Mouse (Mus musculus) embryonic facial prominence, embryonic 14.5 days (tissue): ENCODE measurements around the gene Piezo1. TPM values are rescaled to one million over a fixed set of nuclear protein-coding genes. Genes with fewer than 3 reads are reported as not detected.

Experiments
- ATAC-seq: fragments of 200-750 bp; cut with Nextera tagmentation; 2 replicates; pipeline ENCODE4 v1.8.0; 2017; ENCODE audit warnings: low read depth, moderate number of reproducible peaks, moderate TSS enrichment
- DNase-seq: peaks from one replicate; pipeline ENCODE4 v3.0.0-alpha.2; 2015; ENCODE audit warnings: low spot score
- H3K27ac ChIP-seq: fragments of 300-500 bp; sonication (generic); replicated peaks from 2 replicates; pipeline ENCODE4 v1.5.1; 2014; ENCODE audit warnings: low read depth, mild to moderate bottlenecking, low read length, moderate library complexity
- H3K27me3 ChIP-seq: fragments of 300-500 bp; sonication (generic); replicated peaks from 2 replicates; pipeline ENCODE4 v1.6.1; 2014; ENCODE audit warnings: low read length; ENCODE audit not compliant: control insufficient read depth, insufficient read depth
- H3K36me3 ChIP-seq: fragments of 300-500 bp; sonication (generic); 2 replicates; pipeline ENCODE4 v1.6.1; 2014; ENCODE audit warnings: low read length, mixed read lengths; ENCODE audit not compliant: control insufficient read depth, insufficient read depth
- H3K4me1 ChIP-seq: fragments of 300-500 bp; sonication (generic); 2 replicates; pipeline ENCODE4 v1.6.1; 2014; ENCODE audit warnings: antibody characterized with exemption, low read length; ENCODE audit not compliant: control insufficient read depth, insufficient read depth
- H3K4me2 ChIP-seq: fragments of 300-500 bp; sonication (generic); 2 replicates; pipeline ENCODE4 v1.6.1; 2014; ENCODE audit warnings: low read depth, mild to moderate bottlenecking, low read length, moderate library complexity, mixed read lengths
- H3K4me3 ChIP-seq: fragments of 300-500 bp; sonication (generic); 2 replicates; pipeline ENCODE4 v1.5.1; 2014; ENCODE audit warnings: low read depth, mild to moderate bottlenecking, low read length
- H3K9ac ChIP-seq: fragments of 300-500 bp; sonication (generic); 2 replicates; pipeline ENCODE4 v1.6.1; 2014; ENCODE audit warnings: low read depth, mild to moderate bottlenecking, low read length, moderate library complexity, mixed read lengths
- H3K9me3 ChIP-seq: fragments of 300-500 bp; sonication (generic); 2 replicates; pipeline ENCODE4 v1.6.1; 2016; ENCODE audit warnings: low read length; ENCODE audit not compliant: control insufficient read depth
- WGBS: fragments of 180-500 bp; shearing (Covaris S2); extraction: QIAGEN DNeasy Blood & Tissue Kit; methylation state at CpG from one replicate; pipeline ENCODE4 v1.1.7; 2014; 5-methylcytosine and 5-hydroxymethylcytosine counted together
- polyA plus RNA-seq: library from polyadenylated mRNA; unstranded; fragments of >200 nt; fragmentation: Nextera tagmentation; extraction: Ambion mirVana; gene quantifications from 2 replicates; pipeline ENCODE4 v1.2.1, GENCODE M21; 2014

Gene Piezo1
- 18.7 and 22.7 TPM in 2 replicates for polyA plus RNA-seq

GRCm38 (mm10) chr8:122551265-122552051 lies at the start of gene Piezo1:
Piezo1 (minus strand) TSS chr8:122551329.
- Histone ChIP-seq H3K4me1 (peaks cover 36% of the 10 kb centered on the region), H3K4me3 (peak within 1 kb of the TSS; percentile 78), H3K4me2 (peak within 1 kb of the TSS; percentile 77), H3K9ac (peak within 1 kb of the TSS; percentile 94), H3K27me3 (no peaks in the 10 kb centered on the region), H3K36me3 (no peaks in the 10 kb centered on the region), H3K9me3 (no peaks in the 10 kb centered on the region), H3K27ac (peak within 1 kb of the TSS; percentile 91)
- peak; percentile 87 for DNase-seq
- peak; percentile 75 for ATAC-seq
- WGBS: 23% methylated on average over 22 of the region's 56 CpGs

DNA sequence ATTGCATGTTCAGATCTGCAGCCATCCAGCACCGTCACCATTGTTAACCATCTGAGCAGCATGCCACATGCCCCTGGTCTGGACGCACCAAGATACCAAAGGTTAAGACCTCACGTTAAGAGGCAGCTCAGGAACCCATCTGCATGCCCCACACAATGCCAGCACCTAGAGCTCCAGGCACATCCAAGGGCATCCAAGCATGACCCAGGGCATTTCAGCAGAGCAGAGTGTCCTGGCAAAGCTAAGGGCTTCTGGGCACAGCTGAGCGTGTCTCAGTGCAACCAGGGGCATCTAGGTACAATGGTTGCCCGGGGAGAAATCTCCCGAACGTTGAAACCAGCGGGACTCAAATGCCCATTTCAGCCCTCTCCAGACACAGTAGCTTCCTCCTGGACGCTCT lies 49.5 kb upstream of the Piezo1 start:
- Histone ChIP-seq H3K4me1 (no peaks in the 10 kb centered on the region), H3K9me3 (no peaks in the 10 kb centered on the region), H3K4me2 (no peak overlapping the region), H3K9ac (no peak overlapping the region), H3K27ac (no peak overlapping the region), H3K27me3 (no peaks in the 10 kb centered on the region), H3K36me3 (peaks cover 5% of the 10 kb centered on the region; the same call in 1 of the 2 replicates), H3K4me3 (no peak overlapping the region)
- no peak for DNase-seq
- no peak for ATAC-seq
- 93% methylated on average over 9 of the region's 9 CpGs for WGBS

- no peak overlapping the region for H3K4me2 ChIP-seq
- WGBS: 47% methylated on average over 4 of the region's 4 CpGs
- no peak for DNase-seq
- H3K36me3 ChIP-seq: peaks cover 5% of the 10 kb centered on the region; the same call in 1 of the 2 replicates
- H3K9me3 ChIP-seq: no peaks in the 10 kb centered on the region
- no peak overlapping the region for H3K27ac ChIP-seq
- no peaks in the 10 kb centered on the region for H3K4me1 ChIP-seq
- no peak for ATAC-seq
- H3K4me3 ChIP-seq: no peak overlapping the region
- H3K27me3 ChIP-seq: no peaks in the 10 kb centered on the region
- H3K9ac ChIP-seq: no peak overlapping the region
Observed at GRCm38 (mm10) chr8:122596031-122596430, 44.9 kb upstream of the Piezo1 start.

DNA sequence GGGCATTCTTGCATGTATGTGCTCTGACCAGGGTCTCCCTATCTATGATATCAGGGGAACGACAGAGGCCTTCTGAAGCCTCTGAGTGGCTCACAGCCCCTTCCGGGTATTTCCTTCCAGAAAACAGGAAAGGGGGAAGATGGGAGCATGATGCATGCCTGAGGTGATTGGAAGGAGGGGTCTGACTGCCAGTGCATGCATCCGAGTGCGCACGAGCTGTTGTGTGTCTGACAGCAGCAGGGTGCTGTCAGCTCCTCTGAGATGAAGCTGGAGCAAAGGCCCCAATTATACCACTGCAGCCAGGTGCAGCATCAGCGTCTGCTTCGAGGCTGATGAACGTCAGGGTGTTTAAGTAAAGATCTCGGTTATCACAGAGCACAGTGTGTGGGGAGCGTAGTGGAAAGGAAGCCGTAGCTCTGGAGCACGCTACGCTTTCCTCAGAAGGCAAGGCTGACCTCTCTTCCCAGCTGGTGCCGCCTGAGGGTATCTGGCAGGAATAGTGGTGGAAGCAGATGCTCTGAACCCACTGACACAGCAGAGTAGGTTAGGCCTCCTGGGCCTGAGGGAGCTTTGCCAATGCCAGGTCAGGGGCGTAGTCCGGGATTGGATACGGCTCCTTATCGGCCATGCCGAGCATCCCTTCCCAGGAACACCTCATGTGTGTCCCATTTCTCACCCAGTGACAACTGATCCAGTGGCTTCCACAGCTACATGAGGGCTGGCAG lies 42.8 kb upstream of the Piezo1 start:
- Histone ChIP-seq H3K4me2 (no peak overlapping the region), H3K4me1 (no peaks in the 10 kb centered on the region), H3K9me3 (no peaks in the 10 kb centered on the region), H3K27ac (no peak overlapping the region), H3K36me3 (peaks cover 5% of the 10 kb centered on the region; the same call in 1 of the 2 replicates), H3K27me3 (no peaks in the 10 kb centered on the region), H3K4me3 (no peak overlapping the region), H3K9ac (no peak overlapping the region)
- ATAC-seq (no peak), DNase-seq (no peak)
- 77% methylated on average over 19 of the region's 19 CpGs for WGBS

DNA sequence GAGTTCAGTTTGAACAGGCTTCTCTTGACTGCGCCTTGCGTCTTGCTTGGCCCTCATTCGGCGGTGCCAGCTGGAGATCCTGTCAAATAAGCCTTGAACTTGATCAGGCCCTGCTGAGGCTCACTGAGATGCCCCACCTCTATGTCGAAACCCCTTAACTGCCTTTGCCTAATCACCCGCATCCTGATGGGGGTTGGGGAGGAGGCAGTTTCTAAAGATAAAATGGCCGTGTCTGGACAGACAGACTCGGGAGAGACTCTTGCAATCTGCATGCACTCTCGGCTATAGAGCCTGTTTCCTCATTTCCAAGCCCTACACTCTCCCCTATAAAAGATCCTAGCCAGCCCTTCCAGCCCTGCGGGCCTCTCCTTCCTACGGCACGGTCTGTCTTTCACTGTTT lies 42.1 kb upstream of the Piezo1 start:
- H3K36me3 ChIP-seq: peaks cover 5% of the 10 kb centered on the region; the same call in 1 of the 2 replicates
- H3K27me3 ChIP-seq: no peaks in the 10 kb centered on the region
- ATAC-seq (no peak), DNase-seq (no peak)
- no peak overlapping the region for H3K27ac ChIP-seq
- no peaks in the 10 kb centered on the region for H3K9me3 ChIP-seq
- H3K4me2 ChIP-seq: no peak overlapping the region
- H3K4me1 ChIP-seq: no peaks in the 10 kb centered on the region
- no peak overlapping the region for H3K9ac ChIP-seq
- no peak overlapping the region for H3K4me3 ChIP-seq
- 62% methylated on average over 12 of the region's 12 CpGs for WGBS

- Histone ChIP-seq H3K27me3 (no peaks in the 10 kb centered on the region), H3K4me1 (no peaks in the 10 kb centered on the region), H3K36me3 (no peaks in the 10 kb centered on the region), H3K4me3 (no peak overlapping the region), H3K4me2 (no peak overlapping the region), H3K9ac (no peak overlapping the region), H3K9me3 (no peaks in the 10 kb centered on the region), H3K27ac (no peak overlapping the region)
- no peak for DNase-seq
- 83% methylated on average over 10 of the region's 10 CpGs for WGBS
- no peak for ATAC-seq
Observed at GRCm38 (mm10) chr8:122586749-122587148, 35.6 kb upstream of the Piezo1 start.

GRCm38 (mm10) chr8:122586171-122586570 lies 35.0 kb upstream of the Piezo1 start:
- Histone ChIP-seq H3K27me3 (no peaks in the 10 kb centered on the region), H3K27ac (no peak overlapping the region), H3K9me3 (no peaks in the 10 kb centered on the region), H3K36me3 (no peaks in the 10 kb centered on the region), H3K4me3 (no peak overlapping the region), H3K4me2 (no peak overlapping the region), H3K9ac (no peak overlapping the region), H3K4me1 (no peaks in the 10 kb centered on the region)
- DNase-seq (no peak), ATAC-seq (no peak)
- WGBS: 47% methylated on average over 7 of the region's 7 CpGs

GRCm38 (mm10) chr8:122585411-122585891 lies 34.3 kb upstream of the Piezo1 start:
- no peaks in the 10 kb centered on the region for H3K9me3 ChIP-seq
- no peak overlapping the region for H3K4me2 ChIP-seq
- no peaks in the 10 kb centered on the region for H3K4me1 ChIP-seq
- ATAC-seq: no peak
- H3K27ac ChIP-seq: no peak overlapping the region
- H3K27me3 ChIP-seq: no peaks in the 10 kb centered on the region
- H3K36me3 ChIP-seq: no peaks in the 10 kb centered on the region
- no peak for DNase-seq
- H3K9ac ChIP-seq: no peak overlapping the region
- no peak overlapping the region for H3K4me3 ChIP-seq
- 50% methylated on average over 14 of the region's 14 CpGs for WGBS
